Mouse (Mus musculus) gastrocnemius, postnatal 14 days (tissue): Measurements from ENCODE around the gene Gid4. TPM values are rescaled to one million over a fixed set of nuclear protein-coding genes. Genes with fewer than 3 reads are reported as not detected.
"Not testable (repeated sequence)": the region's sequence is repeated elsewhere in the genome, so short reads cannot be mapped to it uniquely, and the experiment has no call there.

Source experiments
- DNase-seq: peaks from one replicate; pipeline ENCODE4 v3.0.0; 2021; ENCODE audit warnings: mixed read lengths
- intact Hi-C: fragments of 180-260 bp; cut with DNase I; formaldehyde crosslinking; loops from one replicate; pipeline ENCODE4 v1.15.1; 2025; ENCODE audit warnings: low total_unique reads
- total RNA-seq, 2 experiments: library from RNA; stranded (reverse); gene quantifications; 2 replicates each; pipeline ENCODE4 v1.2.3; 2021

The Gid4 gene
- total RNA-seq, 2 experiments from 2014 or later, result 21.3 to 22.5 TPM

DNA sequence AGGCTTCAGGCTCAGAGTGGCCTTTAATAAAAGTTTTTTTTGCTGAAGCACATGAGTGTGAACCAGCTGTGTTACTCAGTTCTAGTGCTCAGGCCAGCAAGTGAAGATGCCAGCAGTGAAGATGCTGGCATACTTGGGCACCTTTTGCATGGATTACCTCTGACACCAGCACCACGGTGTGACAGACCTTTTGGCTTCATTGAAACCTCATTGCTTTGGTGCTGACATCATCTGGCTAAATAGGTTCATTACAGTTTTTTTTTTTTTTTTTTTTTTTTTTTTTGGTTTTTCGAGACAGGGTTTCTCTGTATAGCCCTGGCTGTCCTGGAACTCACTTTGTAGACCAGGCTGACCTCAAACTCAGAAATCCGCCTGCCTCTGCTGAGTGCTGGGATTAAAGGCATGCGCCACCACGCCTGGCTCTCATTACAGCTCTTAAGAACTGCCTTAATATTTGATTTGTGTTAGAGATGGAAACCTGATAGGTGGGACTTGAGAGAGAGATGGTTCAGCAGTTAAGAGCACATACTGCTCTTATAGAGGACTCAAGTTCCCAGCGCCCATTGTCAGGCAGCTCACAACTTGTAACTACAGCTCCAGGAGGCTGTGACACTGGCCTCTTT, 5.2 kb downstream of the Gid4 start:
- intact Hi-C loops, result no loop called here
- DNase-seq, result no peak

- no peak for DNase-seq
- intact Hi-C loops, result no loop called here
These were observed 6.1 kb downstream of the Gid4 start for GRCm38 (mm10) chr11:60423006-60423405.

DNA sequence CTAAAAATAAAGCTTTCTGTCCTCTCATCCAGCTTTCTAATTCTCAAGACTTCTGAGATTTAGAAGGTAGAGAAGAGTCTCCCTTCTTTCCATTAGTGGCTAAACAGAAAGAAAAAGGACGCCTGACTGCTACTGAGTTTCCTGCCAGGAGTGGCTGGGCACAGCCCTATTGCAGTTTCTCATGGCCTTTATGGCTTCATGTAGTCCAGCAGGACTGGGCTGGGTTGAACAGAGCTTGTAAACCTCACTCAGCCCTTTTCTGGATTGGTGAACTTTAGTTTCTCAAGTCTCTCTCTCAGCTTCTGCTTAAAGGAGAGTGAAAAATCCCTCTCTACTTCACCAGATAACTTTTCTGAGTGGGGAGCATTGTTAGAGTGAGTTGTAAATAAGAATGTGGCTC, 9.5 kb downstream of the Gid4 start:
- intact Hi-C loops, result no loop called here
- no peak for DNase-seq

- intact Hi-C loops, result no loop called here
- DNase-seq, result no peak
These were observed 10.7 kb downstream of the Gid4 start for GRCm38 (mm10) chr11:60427628-60428027.

DNA sequence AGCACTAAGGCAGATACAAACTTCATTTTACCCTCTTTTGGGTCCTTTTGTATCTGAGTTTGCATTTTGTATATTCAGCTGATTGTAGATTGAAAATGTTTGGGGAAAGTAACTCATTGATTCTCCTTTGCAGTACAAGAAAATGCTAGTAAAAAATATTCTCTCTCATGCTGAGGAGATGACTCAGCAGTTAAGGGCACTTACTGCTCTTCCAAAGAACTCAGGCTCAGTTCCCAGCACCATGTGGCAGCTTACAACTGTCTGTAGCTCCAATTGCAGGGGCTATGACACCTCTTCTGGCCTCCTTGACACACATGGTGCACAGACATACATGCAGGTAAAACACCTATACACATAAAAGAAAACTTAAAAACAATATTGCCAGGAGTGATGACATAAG, 16.6 kb downstream of the Gid4 start:
- no peak for DNase-seq
- intact Hi-C loops, result loop anchor here (2.0 kb wide), 1 partner anchor 75 kb away; no protein-coding TSS in a partner anchor

GRCm38 (mm10) chr11:60435133-60435532, 18.2 kb downstream of the Gid4 start:
- DNase-seq, result no peak
- intact Hi-C loops, result no loop called here

DNA sequence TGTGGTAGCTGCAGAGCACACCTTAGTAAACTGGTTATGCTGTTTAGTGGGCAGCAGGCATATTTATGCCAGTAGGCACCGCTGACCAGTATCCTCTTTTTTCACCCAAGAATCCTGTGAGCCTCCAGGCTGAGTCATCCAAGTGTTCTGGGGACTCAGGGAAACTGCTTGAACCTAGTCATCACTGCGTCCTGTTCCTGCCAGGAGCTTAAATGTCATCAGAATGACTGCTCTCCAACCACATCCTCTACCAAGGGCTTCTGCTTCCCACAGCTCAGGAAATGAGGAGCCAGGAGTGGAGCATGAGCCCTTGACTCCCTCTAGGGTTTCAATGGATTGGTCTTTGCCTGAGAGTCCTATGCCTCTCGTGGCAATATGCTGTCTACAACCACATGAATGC, 19.7 kb downstream of the Gid4 start:
- no peak for DNase-seq
- intact Hi-C loops, result no loop called here

- intact Hi-C loops, DNase-seq: not testable (repeated sequence)
These were observed 22.7 kb downstream of the Gid4 start for GRCm38 (mm10) chr11:60439621-60440020.

DNA sequence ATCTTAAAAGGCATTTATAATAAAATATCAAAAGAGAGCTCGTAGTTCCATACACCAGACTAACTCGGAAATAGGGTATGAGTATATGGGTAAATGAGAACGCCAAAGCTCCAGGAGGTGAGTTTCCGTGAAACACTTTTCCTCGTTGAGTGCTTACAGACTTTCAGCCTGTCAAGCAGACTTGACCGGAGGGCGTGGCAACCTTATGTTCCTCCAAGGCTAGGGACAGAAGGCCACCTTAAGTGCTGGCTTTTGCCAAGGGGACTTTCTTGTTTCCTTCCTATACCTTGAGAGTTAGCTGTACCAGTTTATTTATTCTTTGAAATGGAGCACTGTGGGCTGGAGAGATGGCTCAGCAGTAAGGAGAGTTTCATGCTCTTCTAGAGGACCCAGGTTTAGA, 23.2 kb downstream of the Gid4 start:
- DNase-seq, result no peak
- intact Hi-C loops, result no loop called here

DNA sequence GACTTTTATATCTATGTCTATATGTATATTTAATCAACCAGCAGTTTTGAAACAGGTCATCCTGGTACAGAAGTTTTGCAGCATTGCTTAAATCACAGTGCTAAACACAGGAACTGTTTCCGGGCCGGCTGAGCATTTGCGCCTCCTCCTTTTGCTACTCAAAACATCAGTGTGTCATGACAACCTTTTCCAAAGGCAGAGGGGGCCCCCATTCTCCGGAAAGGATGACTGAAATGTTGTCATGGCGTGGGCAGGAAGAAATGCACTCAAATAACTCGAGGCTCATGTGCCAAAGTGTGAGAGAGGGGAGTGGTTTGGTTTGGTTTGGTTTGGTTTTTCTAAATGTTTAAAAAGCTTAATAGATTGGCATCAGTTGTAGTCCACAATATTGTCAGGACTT, 26.0 kb downstream of the Gid4 start:
- intact Hi-C loops, result no loop called here
- DNase-seq, result no peak

- DNase-seq, result no peak
- intact Hi-C loops, result no loop called here
These were observed 27.1 kb downstream of the Gid4 start for GRCm38 (mm10) chr11:60444007-60444406.

- peak; percentile 86 for DNase-seq
- intact Hi-C loops, result no loop called here
These were observed 37.3 kb downstream of the Gid4 start, which contains the start of gene Drg2 for GRCm38 (mm10) chr11:60454080-60454744. TSS of gene Drg2 (plus strand) at chr11:60454591.

GRCm38 (mm10) chr11:60454745-60455087, 37.8 kb downstream of the Gid4 start:
- DNase-seq, result no peak
- intact Hi-C loops, result no loop called here

GRCm38 (mm10) chr11:60457973-60458372, 41.0 kb downstream of the Gid4 start:
- intact Hi-C loops, result no loop called here
- DNase-seq, result no peak

GRCm38 (mm10) chr11:60465943-60466380, 49.0 kb downstream of the Gid4 start:
- DNase-seq, result no peak
- intact Hi-C loops, result no loop called here

DNA sequence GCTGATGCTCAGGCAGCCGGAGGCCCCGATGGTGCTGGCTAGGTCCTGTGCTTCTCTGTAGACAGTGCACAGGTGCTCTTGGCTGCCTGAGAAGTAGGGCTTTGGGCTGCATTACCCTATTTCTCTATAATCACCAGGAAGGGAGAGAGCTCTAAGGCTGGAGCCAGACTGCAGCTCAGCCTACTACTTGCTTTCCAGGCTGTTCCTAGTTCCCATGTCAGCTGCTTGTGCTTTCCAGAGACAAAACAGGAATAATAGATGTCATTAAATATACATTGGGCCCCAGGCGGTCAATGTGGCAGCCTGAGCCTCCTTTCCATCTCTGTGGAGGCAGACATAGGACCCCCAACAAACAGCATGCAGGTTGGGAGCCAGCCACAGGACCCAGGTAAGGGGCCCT, 52.1 kb downstream of the Gid4 start, which contains the start of gene Myo15:
Gene Myo15, plus strand, starts transcription at position 301 of the 400 bp plus-strand sequence.
- intact Hi-C loops, result no loop called here
- no peak for DNase-seq

DNA sequence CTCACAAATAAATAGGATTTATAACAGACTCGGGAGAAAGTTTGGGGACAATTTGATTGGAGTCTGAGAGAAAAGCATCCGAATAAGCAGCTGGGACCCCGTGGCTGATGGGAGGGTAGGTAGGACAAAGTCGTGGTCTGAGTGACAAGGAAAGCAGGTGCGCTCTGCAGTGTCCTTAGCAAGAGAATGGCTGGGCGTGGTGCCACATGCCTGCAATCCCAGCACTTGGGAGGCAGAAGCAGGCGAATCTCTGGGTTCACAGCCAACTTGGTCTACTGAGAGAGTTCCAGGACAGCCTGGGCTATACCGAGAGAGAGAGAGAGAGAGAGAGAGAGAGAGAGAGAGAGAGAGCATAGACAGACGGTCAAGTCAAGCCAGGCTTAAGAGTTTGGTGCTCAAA, 53.8 kb downstream of the Gid4 start:
- intact Hi-C loops, result no loop called here
- DNase-seq, result no peak

- intact Hi-C loops, result no loop called here
- DNase-seq, result no peak
These were observed 57.6 kb downstream of the Gid4 start for GRCm38 (mm10) chr11:60474534-60474933.

DNA sequence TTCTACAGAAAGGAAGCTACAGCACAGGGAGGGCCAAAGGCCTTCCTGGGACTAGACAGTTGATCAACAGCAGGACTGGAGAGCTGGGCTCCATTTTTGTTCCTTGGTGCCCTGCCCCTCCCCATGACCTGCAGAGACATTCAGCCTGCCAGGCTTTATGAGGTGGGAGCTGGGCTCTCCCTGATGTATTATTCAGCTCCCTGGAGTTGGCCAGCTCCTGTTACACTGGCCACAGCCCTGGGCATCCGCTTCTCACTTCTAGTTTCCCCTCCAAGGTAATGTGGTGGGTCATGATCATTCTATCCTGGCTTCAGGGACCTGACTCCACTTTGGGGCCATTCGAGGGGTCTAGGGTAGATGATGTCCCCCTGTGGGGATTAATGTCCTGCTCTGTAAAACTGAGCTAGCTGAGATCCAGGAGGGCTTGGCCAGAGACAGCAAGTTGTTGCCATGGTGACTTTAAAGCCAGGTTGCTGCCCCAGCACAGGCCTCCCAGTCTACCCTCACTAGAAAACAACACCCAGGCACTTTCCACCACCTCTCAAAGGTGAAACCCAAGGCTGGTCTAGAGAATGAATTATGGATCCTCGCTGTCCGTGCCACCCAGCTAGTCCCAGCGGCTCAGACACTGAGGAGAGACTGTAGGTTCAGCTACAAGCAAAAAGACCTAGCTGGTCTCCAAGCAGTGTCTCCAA, 58.9 kb downstream of the Gid4 start:
- no peak for DNase-seq
- intact Hi-C loops, result no loop called here

DNA sequence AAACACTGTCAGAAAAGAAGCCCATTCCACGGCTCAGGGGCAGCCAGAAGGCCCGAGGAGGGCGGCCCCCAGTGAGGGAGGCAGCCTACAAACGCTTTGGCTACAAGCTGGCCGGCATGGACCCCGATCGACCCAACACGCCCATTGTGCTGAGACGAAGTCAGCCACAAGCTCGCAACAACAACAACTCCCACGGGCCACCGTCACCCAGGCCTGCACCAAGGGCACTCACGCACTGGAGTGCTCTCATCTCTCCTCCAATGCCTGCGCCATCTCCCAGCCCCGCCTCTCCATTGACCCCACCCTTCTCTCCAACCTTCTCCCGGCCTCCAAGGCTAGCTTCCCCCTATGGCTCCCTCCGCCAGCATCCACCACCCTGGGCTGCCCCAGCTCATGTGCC, 61.2 kb downstream of the Gid4 start:
- DNase-seq, result no peak
- intact Hi-C loops, result no loop called here

- intact Hi-C loops, result no loop called here
- DNase-seq, result no peak
These were observed 69.3 kb downstream of the Gid4 start for GRCm38 (mm10) chr11:60486267-60486666.
